12 mouse cellular contexts compared by ENCODE assay signal in genomic region chr14:22152701-22153100, GRCm38 (mm10).
DNase-seq lines count a peak whose midpoint lies in the region; ATAC-seq and TF ChIP-seq lines count a peak whose summit lies in the region.
"Had no signal": no experiment of that assay in that cellular context is flagged by ENCODE, and none has a peak within 500 bp of the region (broad histone marks: within the 10 kb centered on the region; RNA-seq: fewer than 3 reads in every experiment).

No protein-coding gene starts in this region.

- H3K4me1 ChIP-seq in forebrain, embryonic 13.5 days: peaks cover 24% of the 10 kb centered on the region
- H3K4me1 ChIP-seq in limb, embryonic 10.5 days: peaks cover 50% of the 10 kb centered on the region
- peaks cover 4% of the 10 kb centered on the region; the same call in 1 of the 2 replicates for H3K4me1 ChIP-seq in midbrain, postnatal 0 days (ENCODE audit: insufficient read depth, low read length)

- H3K9ac ChIP-seq in forebrain, embryonic 13.5 days: no peak overlapping the region
- H3K9ac ChIP-seq in midbrain, postnatal 0 days (replicated peaks; ENCODE audit: low read length, poor library complexity, severe bottlenecking): no peak overlapping the region

- no peak for TF ChIP-seq CTCF in midbrain, postnatal 0 days (IDR thresholded peaks at IDR 0.05)

- WGBS in forebrain, embryonic 13.5 days: 33% methylated on average over 13 of the region's 13 CpGs
- WGBS in limb, embryonic 10.5 days: 27% methylated on average over 13 of the region's 13 CpGs
- WGBS in midbrain, postnatal 0 days: 22% methylated on average over 13 of the region's 13 CpGs

- ATAC-seq in cerebellum, adult (ENCODE audit: insufficient number of reproducible peaks, low FRiP score, low TSS enrichment): no peak
- peak; percentile 13; the same call in 1 of the 2 replicates for ATAC-seq in forebrain, embryonic 13.5 days
- ATAC-seq in midbrain, postnatal 0 days (ENCODE audit: low FRiP score): no peak
- ATAC-seq in erythroblast, adult 5-6 weeks (replicated peaks; ENCODE audit: low FRiP score, poor library complexity, severe bottlenecking): no peak

- peaks cover 88% of the 10 kb centered on the region for H3K27me3 ChIP-seq in forebrain, embryonic 13.5 days
- H3K27me3 ChIP-seq in limb, embryonic 10.5 days (ENCODE audit: low read depth, poor library complexity, severe bottlenecking): peaks cover 71% of the 10 kb centered on the region
- H3K27me3 ChIP-seq in midbrain, postnatal 0 days (ENCODE audit: insufficient read depth, low read length): no peaks in the 10 kb centered on the region

- peak overlapping the region; percentile 25 for H3K4me2 ChIP-seq in forebrain, embryonic 13.5 days
- H3K4me2 ChIP-seq in midbrain, postnatal 0 days (ENCODE audit: low read depth, low read length, poor library complexity, severe bottlenecking): no peak overlapping the region

- DNase-seq in cerebellum, postnatal 14 days: peak; percentile 10 to 22
- no peak for DNase-seq in limb, embryonic 10.5 days (ENCODE audit: low spot score)
- DNase-seq in midbrain, postnatal 0 days (ENCODE audit: low spot score): peak; percentile 31
- DNase-seq in MN1 (ENCODE audit: low spot score): no peak
- no peak for DNase-seq in ovary, postnatal 14 days (ENCODE audit: low spot score)
- DNase-seq: liver; right cerebral cortex, postnatal 4 days had no signal

- H3K4me3 ChIP-seq in forebrain, embryonic 13.5 days: no peak overlapping the region
- peak overlapping the region; percentile 21; the same call in 1 of the 2 replicates for H3K4me3 ChIP-seq in limb, embryonic 10.5 days
- no peak overlapping the region for H3K4me3 ChIP-seq in midbrain, postnatal 0 days (ENCODE audit: low read depth, low read length)
- H3K4me3 ChIP-seq: myocyte had no signal

- H3K9me3 ChIP-seq in forebrain, embryonic 13.5 days (replicated peaks): no peaks in the 10 kb centered on the region
- no peaks in the 10 kb centered on the region for H3K9me3 ChIP-seq in limb, embryonic 10.5 days (replicated peaks)
- H3K9me3 ChIP-seq in midbrain, postnatal 0 days (ENCODE audit: low read length): no peaks in the 10 kb centered on the region

- no peak overlapping the region for H3K27ac ChIP-seq in forebrain, embryonic 13.5 days
- no peak overlapping the region for H3K27ac ChIP-seq in limb, embryonic 10.5 days
- H3K27ac ChIP-seq in midbrain, postnatal 0 days (ENCODE audit: low read depth, low read length): no peak overlapping the region
- H3K27ac ChIP-seq: stomach, postnatal 0 days had no signal

- H3K36me3 ChIP-seq in forebrain, embryonic 13.5 days (ENCODE audit: poor library complexity, severe bottlenecking): no peaks in the 10 kb centered on the region
- no peaks in the 10 kb centered on the region for H3K36me3 ChIP-seq in limb, embryonic 10.5 days
- no peaks in the 10 kb centered on the region for H3K36me3 ChIP-seq in midbrain, postnatal 0 days (ENCODE audit: insufficient read depth, low read length)

Comparison
In these comparisons a context has a peak if more than half of its experiments do, and no peak if none do; other contexts are left out.
1. DNase-seq: peak in cerebellum, postnatal 14 days (2 of 2) and midbrain, postnatal 0 days (single experiment); none in limb, embryonic 10.5 days (single experiment), MN1 (single experiment) and ovary, postnatal 14 days (single experiment).